Mouse (Mus musculus): ENCODE data around the gene Gm20458.

Gm20458 gene

DNA sequence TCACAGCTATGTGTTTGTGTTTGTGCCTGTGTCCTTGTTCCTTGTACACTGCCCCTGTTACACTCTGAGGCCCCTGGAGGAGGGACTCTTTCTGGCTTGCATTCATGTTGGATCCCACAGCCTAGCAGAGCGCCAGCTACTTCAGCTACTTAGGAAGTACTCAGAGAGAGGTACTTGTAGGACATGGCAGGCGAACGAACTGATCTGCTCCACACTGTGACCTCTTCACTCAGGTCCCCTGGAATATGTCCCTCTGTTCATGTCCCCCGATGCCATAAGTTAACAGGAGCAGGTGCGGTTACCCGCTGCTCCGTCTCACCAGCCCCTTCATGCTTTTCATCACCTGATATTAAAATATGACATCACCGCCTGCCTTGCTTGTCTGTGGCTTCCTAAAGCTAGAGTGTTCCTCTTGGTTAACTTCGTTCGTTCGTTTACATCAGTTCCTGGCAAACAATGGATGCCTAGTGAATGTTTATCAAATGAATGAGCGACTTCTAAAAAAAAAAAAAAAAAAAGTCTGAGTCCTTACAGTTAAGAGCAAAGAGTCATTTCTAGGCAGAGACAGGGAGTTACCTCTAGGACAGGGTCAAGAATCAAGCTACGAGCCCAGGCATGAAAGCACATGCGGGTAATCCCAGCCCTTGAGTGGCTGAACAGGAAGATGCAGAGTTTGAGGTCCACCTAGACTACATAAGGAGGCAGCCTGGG is 7.6 kb upstream of the Gm20458 start:
- no peak for DNase-seq (ENCODE audit: low spot score in 2 of 2)

DNA sequence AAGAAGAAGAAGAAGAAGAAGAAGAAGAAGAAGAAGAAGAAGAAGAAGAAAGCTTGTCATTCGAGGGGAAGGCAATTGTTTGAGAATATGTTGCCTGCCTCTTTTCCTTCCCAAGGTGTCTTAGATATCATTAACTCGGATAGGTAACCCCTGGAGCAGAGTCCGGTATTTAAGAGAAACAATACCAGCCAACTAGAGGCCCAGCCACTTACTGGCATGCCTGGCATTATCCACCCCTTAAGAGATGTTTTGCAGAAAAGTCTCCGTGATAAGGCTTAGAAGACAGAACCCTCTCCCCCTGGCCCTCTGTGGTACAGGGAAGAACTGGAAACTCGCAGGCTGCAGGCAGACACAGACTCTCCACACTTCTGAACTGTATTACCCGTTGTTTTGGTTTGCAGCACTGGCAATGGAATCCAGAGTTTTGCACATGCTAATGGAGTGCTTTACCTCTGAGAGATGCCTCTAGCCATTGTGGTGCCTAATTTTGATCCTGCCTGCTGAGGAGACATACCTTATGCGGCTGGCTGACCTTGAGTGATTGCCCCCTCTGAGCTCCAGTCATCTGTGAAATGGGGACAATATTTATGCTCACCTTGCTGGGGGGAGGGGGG is 6.8 kb upstream of the Gm20458 start:
- DNase-seq (ENCODE audit: low spot score in 2 of 2), result no peak

DNA sequence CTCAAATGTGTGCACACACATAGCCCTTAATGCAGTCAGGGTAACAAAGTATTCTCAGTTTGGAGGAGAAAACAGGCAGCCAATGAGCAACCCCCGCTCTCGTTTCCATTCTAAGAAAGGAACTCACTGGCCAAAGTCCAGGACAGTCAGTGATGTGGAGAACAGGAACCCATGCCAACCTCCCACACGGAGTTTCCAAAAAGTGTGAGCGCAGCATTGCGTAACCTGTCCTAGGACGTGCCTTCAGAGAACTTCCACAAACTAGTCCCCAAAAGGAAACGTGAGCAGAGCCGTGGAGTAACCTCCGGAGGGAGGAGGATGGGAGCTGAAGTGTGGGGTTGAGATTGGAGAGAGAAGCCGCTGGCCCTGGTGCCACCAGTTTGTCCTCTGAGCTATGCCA is 5.9 kb upstream of the Gm20458 start:
- peak; percentile 83 to 85 for DNase-seq (ENCODE audit: low spot score in 2 of 2)

DNA sequence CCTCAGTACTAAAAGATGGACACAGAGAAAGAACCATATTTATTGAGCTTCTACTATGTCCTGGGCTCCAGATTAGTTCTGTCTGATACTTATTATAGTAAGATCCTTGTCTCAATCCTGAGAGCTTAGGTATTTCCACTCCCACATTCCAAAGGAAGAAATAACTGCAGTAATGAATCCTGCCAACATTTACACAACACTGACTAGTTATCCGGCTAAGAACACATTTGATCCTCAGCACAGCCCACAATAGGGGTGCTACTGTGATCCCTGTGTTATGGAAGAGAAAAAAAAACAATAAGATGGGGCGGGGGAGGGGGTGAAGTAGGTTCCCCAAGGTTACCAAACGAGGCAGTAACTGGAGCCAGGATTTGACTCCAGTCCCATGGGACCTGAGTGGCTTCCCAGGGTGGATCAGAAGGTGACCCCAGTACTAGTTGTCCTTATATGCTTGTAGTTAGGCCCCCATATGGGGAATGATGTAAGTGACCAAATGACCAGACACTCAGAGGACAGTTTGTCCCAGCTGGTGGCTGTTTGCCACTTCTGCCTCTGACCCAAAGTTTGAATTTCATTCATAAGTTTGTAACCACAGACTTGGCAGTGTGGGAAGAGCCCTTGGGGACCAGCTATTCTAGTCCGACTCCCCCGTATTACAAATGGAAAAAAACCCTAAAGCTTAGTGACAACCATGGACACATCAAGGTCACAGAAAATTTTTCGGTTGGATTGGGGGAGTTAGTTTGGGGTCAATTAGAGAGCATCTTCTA is 5.2 kb upstream of the Gm20458 start:
- no peak for DNase-seq (ENCODE audit: low spot score in 2 of 2)

DNA sequence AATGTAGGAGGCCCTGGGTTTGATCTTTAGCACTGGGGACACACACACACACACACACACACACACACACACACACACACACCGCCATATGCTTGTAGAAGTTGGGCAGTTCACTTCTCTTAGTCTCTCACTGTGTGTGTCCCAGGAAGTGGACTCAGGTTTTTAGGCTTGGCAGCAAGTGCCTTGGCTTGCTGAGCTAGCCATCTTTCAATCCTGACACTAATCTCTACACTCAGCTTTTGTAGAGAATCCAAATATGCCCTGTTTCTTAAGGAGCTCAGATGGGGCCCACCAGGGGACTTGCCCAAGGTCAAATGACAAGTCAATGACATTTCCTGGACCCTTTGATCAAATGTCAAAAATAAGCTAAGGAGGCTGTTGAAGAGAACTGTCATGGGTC is 4.4 kb upstream of the Gm20458 start:
- DNase-seq (ENCODE audit: low spot score in 2 of 2), result no peak

DNA sequence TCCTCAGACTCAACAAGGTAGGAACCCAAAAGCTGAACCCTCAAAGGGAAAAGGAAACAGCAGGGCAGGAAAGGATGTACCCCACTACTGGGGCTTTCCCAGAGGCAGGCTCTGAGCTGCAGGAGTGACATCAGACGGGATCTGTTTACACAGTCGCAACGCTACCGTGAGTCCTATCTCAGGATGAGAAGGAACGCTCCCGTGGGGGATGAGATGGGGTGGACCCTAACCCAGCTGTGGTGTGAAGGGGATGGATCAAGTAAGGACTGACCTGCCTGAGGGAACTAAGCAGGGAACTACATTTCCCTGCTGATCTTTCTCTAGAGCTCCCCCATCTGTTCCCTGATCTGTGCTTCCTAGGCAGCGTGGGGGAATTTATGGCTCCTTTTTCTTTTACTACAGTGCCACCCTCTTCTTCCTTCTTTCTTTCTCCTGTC is 3.9 kb upstream of the Gm20458 start, which contains the start of gene Sys1:
Gene Sys1, plus strand, starts transcription at position 101 of the 437 bp plus-strand sequence.
- DNase-seq (ENCODE audit: low spot score in 2 of 2), result peak; percentile 45 to 47

DNA sequence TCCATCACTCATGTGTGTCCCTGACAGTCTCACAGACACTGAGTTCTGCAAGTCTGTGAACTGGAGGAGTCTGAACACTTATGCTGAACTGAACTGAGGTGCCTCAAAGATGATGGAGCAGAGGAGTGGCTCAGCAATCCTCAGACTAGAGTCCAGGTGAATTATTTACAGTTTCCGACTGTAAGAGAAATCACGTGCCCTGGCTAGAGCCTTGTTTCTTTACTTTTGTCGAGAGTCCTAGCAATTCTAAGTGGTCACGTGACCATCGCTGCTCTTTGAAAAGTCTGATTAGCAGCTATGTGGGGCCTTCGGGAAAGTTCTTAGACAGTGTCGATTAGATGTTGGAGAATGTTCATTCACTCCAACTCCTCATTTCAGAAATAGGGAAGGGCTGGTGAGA is 2.8 kb upstream of the Gm20458 start:
- no peak for DNase-seq (ENCODE audit: low spot score in 2 of 2)

DNA sequence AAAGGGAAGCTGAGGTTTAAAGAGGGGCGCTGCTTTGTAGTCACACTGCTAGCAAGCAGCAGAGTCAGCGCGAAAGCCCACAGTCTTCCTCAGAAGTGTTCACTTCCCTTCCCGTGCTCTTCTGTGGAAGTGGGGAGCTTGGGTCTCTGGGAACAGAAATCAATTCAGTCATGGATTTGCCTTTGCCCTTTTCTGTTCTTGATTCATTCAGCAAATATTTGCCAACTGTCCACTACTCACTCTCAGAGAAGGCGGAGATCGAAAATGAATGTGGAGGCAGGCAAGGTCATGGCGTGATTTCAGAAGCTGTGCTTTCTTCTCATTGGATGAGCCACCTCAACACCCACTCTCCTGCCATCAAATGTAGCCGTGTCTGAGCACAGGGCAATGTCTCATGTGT is 2.2 kb upstream of the Gm20458 start:
- no peak for DNase-seq (ENCODE audit: low spot score in 2 of 2)

DNA sequence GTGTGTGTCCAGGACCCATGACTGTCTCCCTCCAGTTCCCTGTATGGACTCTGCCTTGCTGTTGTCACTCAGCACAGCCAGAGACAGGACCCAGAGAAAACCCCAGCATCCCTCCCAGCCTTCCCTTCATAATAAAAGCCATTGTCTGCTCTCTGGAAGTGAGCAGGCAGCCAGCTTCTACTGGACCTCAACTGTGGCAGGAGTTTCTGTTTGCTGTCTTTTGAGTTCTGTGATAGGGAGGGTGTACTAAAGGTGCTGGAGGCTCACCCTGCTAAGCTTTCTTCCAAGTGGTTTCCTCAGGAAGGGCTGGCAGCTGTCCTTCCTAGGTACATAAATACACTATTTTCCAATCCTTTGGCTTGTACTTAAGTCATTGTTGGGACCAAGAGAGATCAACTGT is 4.4 kb downstream of the Gm20458 start:
- DNase-seq (ENCODE audit: low spot score in 2 of 2), result no peak

DNA sequence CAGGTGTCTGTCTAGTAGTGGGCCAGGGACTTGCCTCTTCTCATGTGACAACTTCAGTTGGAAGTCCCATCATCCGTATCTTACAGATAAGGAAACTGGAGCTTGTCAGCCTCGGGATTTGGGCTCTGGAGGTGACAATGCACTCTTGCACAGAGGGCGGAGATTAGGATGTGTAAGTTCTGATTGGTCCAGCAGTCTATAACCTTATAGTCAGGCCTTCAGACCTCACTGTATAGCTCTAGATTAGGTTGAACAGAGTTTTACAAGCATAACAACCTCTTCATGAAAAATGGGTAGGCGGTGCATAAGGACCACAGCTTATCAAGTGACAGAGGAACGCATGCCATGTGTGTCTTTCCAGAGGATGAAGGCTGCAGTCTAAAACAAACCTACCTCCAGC is 6.0 kb downstream of the Gm20458 start:
- no peak for DNase-seq (ENCODE audit: low spot score in 2 of 2)

DNA sequence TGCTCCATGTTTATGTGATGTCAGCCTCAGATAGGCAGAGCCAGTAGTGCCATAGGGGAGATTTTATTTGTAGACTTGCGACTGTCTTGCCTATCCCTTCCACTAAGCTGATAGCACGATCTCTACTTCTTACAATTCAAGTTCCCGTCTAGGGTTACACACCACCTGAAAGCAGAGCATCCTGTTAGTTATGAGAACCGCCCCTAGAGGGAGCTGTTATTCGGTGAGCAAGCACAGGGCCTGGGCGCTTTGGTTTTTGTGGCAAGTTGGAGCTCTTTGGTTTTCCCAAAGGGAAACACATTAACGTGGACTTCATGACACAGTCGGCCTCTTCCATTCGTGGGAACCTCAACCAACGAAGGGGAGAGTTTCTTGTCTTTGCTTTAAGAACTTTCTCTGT is 9.5 kb downstream of the Gm20458 start:
- peak in 1 of 2 experiments; percentile 67 for DNase-seq (ENCODE audit: low spot score in 2 of 2)

DNA sequence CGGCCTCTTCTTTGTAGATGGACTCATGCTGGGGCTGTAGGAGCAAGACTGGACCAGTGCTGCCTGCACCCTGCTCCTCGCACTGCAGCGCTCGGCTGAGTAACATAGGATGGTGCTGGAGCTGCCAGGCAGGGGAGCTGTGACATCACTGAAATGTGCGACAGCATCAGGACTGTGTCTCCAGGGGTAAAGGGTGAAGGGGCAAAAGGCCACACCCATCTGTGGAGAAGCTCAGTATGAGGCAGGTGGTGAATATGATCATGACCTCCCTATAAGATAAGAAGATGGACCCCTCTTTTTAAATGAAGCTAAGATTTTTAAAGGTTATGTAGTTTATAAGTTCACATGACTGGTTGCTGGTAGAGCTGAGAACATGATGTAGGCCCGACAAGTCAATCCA is 12.9 kb downstream of the Gm20458 start, which contains the start of gene Trp53tg5:
Gene Trp53tg5, minus strand, starts transcription at position 101 of the 400 bp plus-strand sequence.
- no peak for DNase-seq (ENCODE audit: low spot score in 2 of 2)

DNA sequence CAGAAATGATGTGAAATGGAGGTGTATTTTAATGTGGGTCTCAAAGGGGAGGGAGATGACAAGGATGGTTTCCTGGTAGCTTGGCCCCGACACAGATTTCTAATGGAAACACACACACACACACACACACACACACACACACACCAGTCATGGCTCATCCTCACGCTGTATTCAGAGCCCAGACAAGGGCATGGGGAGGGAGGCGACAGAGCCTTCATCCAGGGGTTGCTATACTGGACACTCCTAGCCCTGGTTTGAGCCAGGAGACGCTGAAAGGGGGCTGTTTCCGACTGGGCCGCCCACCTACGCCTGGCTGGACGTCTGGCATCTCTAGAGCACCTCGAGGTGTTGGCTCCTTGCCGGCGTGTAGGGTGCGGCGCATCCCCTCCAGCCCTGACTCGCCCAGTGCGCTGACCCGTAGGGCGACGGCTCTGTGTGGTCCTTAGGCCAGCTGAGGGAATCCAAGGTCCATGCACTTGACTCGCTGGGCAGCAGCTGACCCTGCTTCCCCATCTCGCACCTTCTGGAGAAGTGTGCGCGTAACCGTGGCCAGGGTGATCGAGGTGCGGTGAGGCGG is 25.0 kb downstream of the Gm20458 start, which contains the start of gene Dbndd2:
Gene Dbndd2, plus strand, starts transcription at position 426 of the 577 bp plus-strand sequence.
- DNase-seq (ENCODE audit: low spot score in 2 of 2), result no peak

DNA sequence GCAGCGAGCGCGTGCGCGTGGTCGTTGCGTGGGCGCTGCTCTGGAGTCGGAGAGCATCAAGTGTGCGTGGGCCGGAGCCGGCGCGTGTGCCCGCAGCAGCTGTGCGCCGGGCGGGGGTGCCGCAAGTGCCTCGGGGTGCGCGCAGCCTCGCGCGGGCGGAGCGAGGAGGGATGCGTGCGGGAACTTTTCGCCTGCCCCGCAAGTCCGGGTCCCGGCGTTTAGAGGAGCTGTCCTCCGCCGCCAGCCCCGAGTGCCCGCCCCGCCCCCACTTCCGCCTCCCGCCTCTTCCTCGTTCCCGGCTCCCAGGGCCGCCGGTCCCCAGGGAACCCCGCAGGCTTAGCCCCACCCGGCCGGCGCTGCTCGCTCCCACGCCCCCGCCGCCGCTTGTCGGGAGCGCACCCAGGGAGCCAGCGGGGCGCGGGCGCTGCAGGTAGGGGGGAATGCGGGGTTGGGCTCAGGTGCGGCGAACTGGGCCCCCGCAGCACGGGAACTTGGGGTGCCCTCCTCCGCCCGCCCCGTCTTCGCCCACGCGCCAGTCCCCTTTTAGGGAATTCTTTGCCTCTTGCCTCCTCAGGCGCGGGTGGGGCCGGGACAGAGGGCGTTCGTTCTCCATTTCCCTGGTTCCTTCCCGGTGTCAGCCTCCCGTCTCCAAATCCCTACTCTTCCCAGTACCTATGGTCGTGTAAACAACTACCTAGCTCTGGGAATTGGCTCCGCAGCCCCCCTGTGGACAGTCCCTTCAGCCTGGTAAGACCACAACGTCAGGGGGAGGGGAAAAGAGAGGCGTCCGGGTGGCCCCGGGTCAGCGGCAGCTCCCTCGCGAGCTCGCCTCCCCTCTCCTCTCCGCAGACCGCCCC is 25.7 kb downstream of the Gm20458 start:
- DNase-seq (ENCODE audit: low spot score in 2 of 2), result peak; percentile 91 to 93

DNA sequence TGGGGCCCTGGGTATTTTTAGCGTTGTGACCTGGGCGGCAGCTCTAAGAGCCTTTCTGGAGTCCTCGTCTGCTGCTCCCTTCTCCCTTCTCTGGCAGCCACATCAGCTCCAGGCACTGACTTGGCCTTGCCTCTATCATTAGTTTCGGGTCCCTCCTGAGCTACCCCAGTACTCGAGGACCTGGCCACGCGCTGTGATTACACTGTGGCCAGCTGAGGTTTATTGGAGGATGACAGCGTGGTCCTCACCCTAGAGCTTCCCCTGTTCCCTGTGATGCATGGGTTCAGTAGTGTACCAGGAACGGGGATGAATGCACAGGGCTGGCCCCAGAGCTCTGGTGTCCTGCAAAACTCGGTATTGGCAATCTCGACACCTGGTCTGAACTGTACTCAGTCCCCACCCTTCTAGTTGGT is 26.4 kb downstream of the Gm20458 start:
- no peak for DNase-seq (ENCODE audit: low spot score in 2 of 2)

DNA sequence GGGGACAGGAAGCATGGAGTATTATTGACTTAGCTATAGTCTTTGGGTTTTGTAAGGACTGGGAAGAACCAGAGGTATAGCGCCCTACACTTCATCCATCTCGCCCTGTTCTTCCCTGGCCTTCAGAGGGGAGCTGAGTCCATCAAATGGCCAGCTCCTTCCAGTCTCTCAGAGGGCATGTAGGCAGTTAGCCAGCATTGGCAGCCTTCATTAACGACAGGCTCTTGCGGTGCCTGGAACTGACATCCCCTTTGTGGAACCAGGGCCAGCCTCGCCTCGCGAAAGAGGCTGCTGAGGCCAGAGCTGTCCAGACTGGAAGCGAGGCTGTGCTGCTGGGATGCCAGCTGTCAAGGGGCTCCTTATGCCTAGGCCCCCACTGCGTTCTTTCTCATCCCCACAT is 27.0 kb downstream of the Gm20458 start:
- DNase-seq (ENCODE audit: low spot score in 2 of 2), result peak; percentile 76 to 78

DNA sequence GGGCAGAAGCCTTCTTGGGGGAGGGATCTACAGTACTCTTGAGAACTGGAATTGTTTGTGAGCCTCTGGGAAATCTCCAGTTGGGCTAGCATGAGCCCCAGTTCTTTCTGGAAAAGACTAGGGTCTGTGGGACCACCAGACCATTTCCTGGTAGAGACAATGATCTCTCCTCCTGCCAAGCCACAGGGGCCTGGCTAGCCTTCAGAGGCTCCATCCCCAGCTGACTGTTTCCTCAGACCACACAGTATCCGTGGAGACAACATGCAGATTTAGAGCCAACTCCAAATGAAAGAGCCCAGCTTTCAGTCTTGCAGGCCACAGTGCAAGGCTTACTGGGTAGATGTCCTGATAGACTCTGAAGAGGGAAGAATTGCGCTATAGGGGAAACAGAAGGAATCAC is 33.4 kb downstream of the Gm20458 start:
- peak; percentile 49 to 73 for DNase-seq (ENCODE audit: low spot score in 2 of 2)

DNA sequence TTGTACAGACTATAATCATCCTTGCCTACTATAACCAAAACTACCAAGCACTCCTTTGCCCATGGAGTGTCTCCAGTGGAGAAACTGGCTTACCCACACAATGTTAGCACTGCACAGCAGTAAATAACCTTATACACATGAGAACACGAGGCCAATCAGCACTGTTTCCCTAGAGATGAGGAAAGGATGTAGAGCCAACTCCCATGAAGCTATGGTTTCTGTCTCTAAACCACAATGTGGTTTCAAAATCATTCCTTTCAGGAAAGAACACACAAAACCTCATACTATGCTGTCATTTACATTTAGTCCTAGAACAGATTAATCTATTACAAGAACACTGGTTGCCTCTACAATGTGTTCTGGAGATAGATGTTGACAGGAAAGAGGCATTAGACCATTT is 35.6 kb downstream of the Gm20458 start:
- DNase-seq (ENCODE audit: low spot score in 2 of 2), result no peak

DNA sequence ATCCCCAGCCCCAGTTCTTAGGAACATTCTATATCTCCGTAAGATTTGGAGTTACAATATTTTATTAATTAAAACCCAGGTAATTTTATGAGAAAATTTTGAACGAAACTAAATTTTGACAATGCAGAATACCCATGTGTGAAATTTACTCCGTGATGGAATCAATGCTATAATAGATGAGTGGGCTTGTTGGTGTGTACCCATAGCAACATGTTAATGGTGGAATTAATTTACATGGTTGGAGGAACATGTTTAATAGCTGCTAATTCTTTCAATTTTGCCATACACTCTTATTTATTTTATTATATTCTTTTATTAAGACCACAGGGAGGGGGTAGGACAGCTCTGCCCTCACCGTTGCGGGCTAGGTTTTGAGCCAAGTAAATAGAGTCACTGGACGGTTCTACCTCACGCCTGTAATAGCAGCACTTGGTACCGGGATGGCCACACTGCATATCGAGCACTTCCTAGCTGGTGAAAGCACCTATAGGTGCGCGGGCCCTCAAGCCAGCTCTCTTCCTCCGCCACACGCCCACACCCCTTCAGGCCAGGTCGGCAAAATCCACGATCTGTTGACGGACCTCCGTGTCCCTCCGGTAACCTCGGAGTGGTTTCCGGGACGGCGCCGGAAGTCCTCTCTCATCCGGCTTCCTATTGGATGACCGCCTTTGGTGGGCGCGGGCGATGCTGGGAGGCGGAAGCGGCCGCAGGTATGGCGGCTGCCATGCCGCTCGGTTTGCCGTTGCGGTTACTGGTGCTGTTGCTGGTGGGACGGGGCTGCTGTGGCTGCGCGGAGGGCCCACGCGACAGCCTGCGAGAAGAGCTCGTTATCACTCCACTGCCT is 36.3 kb downstream of the Gm20458 start, which contains the start of gene Pigt:
Gene Pigt, plus strand, starts transcription at position 674 of the 844 bp plus-strand sequence.
- peak; percentile 93 for DNase-seq (ENCODE audit: low spot score in 2 of 2)

DNA sequence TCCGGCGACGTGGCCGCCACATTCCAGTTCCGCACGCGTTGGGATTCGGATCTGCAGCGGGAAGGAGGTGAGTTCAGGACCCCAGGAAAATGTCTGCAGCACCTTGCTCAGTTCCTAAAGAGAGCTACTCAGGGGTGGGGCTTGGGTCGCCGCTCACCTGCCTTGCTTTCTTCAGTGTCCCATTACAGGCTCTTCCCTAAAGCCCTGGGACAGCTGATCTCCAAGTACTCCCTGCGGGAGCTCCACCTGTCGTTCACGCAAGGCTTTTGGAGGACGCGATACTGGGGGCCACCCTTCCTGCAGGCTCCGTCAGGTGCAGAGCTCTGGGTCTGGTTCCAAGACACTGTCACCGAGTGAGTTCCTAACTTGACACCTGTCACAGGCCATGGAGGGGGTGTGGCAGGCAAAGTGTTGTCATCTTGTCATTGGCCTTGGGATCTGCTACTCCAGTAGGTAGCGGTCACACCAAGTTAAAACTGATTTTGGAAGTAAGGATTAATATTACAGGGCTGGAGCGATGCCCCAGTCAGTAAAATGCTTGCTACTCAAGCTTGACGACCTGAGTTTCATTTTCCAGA is 37.0 kb downstream of the Gm20458 start:
- no peak for DNase-seq (ENCODE audit: low spot score in 2 of 2)
